Mouse (Mus musculus) gastrocnemius, postnatal 14 days (tissue): ENCODE data around the gene Samd4b. TPM values are rescaled to one million over a fixed set of nuclear protein-coding genes. Genes with fewer than 3 reads are reported as not detected.

ENCODE experiments used
- DNase-seq: peaks from one replicate; pipeline ENCODE4 v3.0.0; 2021; ENCODE audit warnings: mixed read lengths
- intact Hi-C: fragments of 180-260 bp; cut with DNase I; formaldehyde crosslinking; loops from one replicate; pipeline ENCODE4 v1.15.1; 2025; ENCODE audit warnings: low total_unique reads
- total RNA-seq, 2 experiments: library from RNA; stranded (reverse); gene quantifications; 2 replicates each; pipeline ENCODE4 v1.2.3; 2021

Samd4b gene
- total RNA-seq, 2 experiments from 2014 or later = 15.7 to 18.5 TPM

- intact Hi-C loops = no loop called here
These were observed 221.8 kb downstream of the Samd4b start for GRCm38 (mm10) chr7:28376011-28376771.

GRCm38 (mm10) chr7:28375176-28375921 is 222.6 kb downstream of the Samd4b start:
- intact Hi-C loops = no loop called here
- peak; percentile 94 for DNase-seq

More at GRCm38 (mm10) chr7:28376011-28376771, 221.8 kb downstream of the Samd4b start:
- DNase-seq = peak; percentile 84

GRCm38 (mm10) chr7:28374647-28375046 is 223.3 kb downstream of the Samd4b start:
- no peak for DNase-seq
- intact Hi-C loops = no loop called here

- intact Hi-C loops = no loop called here
- no peak for DNase-seq
These were observed 224.0 kb downstream of the Samd4b start for GRCm38 (mm10) chr7:28373891-28374495.

DNA sequence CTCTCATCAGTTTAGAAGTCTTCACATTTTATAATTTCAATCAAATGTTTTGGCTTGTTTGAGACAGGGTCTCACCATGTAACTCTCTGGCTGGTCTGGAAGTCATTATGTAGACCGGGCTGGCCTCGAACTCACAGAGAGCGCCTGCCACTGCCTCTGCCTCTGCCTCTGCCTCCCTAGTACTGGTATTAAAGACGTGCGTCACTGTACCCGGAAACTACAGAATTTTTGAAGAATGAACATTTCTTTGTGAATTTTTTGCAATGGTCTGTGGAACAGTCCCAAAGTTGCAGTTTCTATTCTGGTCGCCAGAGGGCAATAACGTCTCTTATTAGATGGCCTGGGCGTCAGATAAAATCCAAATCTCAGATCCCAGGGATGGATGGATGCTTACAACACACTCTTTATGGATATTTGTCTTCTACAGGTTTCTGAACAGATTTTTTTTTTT is 224.8 kb downstream of the Samd4b start:
- intact Hi-C loops = no loop called here
- DNase-seq = peak; percentile 66

DNA sequence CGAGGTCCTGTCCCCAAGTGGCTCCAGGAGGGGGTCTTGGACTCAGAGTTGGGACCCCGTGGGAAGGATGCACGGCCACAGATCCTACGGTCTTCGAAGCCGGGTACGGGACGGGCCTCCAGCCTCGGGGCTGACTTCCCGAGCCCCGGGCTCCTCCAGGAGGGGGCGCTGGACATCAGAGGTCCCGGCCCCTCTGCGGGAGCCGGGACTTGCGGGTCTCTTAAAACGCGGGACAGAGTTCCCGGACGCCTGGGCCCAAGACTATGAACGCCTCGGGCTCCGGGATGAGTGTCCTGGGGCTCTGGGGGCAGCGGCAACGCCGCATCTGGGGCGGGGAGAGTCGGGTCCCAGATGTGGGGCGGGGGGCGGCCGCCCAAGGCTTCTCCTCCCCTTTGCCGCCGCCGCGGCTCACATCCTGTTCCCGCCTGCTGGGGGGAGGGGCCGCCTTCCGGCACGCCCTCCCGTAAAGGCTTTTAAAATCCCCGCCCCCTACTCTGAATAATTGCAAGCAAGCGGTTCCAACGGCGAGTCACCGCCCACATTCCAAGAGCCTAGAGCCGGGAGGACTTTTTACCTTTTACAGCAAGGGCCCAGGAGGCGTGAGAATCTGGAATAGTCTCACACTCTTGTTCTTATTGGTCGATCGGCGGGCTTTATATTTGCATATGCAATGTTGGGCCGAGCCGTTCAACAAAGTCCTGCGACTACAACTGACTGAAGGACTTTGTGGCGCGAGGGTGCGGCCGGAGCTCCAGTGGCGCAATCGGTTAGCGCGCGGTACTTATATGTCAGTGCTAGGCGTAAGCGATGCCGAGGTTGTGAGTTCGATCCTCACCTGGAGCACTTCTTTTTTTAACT is 225.5 kb downstream of the Samd4b start, which contains the start of gene Plekhg2:
Gene Plekhg2, minus strand, starts transcription at position 349 of the 858 bp plus-strand sequence.
- DNase-seq = peak; percentile 95
- intact Hi-C loops = no loop called here

DNA sequence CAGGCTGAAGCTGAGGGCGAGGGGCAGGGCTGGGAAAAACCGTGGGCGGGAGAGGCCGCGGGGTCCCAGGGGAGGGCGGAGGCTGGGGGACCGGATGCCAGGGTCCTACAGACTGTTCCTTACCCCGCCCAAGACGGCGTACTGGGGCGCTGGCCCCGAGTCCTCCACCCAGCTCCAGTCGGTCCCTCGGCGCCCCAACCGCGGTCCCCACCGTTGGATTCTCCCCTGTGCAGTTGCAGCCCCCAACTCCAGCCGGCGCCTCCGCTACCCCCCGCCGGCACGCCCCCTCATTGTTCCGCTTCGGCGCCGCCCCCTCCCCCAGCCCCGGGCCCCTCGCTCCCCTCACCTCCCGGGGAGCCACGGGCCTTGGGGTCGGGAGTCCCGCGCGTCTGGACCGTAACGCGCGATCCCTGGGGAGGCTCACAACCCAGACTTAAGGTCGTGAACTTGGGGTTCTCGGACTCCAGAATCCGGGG is 226.4 kb downstream of the Samd4b start:
- DNase-seq = peak; percentile 80
- intact Hi-C loops = no loop called here

DNA sequence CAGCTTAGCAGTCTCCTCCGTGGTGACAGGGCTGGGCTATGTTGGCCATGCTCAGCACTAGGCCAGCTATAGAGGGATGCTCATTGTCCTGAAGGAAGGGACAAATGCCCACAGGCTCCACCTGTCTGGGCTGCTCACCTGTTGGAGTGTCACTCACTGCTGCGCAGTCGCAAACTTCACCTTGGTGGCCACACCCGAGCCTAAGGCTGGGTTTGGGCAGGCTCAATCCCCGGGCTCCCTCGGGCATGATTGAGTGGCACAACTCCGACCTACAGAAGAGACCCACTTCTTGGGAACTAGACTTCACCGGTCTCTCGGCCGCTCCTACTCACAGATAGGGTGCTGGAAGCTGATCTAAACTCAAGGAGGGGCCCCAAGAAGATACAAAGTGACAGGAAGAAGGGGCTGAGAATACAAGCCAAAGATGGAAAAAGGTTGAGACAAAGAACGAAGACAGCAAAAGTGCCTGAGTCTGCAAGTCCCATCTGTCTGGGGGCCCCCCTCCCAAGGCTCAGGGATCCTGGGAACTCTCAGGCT is 226.9 kb downstream of the Samd4b start:
- intact Hi-C loops = no loop called here

DNA sequence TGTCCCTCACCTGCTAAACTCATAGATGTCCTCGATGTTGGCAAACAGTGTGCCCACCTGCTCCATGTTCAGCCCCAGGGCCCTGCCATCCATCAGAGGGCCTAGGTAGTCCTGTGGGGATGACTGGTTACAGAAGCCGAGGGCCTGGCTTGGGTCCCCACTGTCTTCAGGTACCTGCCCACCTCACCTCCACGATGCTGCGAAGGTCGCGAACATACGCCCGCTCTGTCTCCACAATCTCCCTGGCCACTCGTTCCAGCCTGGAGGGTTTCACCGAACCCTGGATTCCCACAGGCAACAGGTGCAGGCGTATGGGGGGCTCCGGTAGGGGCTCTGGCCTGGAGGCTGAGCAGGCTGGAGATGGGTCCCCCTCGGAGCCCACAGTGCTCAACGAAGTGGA is 227.9 kb downstream of the Samd4b start:
- intact Hi-C loops = no loop called here
- no peak for DNase-seq

More for the DNA sequence above, 226.9 kb downstream of the Samd4b start:
- no peak for DNase-seq

GRCm38 (mm10) chr7:28368276-28368920 is 229.5 kb downstream of the Samd4b start:
- no peak for DNase-seq
- intact Hi-C loops = no loop called here

- DNase-seq = no peak
- intact Hi-C loops = no loop called here
These were observed 230.2 kb downstream of the Samd4b start for GRCm38 (mm10) chr7:28367663-28368275.

- intact Hi-C loops = no loop called here
- DNase-seq = no peak
These were observed 235.4 kb downstream of the Samd4b start for GRCm38 (mm10) chr7:28362441-28363060.

DNA sequence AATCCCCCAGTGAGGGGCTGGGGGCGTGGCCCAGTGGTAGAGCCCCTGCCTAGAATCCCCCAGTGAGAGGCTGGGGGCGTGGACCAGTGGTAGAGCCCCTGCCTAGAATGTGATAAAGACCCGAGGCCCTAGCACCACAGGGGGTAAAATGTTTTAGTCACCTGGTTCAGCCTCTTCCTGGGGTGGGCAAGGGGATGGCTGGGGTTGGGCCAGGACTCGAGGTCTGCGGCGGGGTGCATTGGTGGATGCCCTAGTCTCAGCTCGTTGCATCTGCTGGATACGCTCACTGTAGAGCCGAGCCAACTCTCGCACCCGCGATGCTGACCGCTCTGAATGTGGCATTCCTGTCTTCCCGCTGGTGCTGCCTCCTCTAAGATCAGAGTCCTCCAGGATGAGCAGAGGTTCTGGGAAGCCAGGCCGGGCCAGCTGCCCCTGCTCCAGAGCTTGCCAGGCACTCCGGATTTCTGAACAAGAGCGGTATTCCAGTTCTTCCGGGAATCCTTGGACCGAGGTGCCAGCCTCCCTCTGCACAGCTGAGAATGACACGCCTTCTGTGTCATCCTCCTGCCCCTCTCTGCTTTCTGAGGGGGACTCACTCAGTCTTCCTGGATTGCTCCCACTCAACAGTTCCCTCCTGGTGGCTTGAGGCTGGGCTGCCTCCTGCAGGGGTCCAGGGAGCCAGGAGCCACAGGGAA is 236.2 kb downstream of the Samd4b start:
- intact Hi-C loops = no loop called here
- no peak for DNase-seq

GRCm38 (mm10) chr7:28360291-28360690 is 237.7 kb downstream of the Samd4b start:
- intact Hi-C loops = no loop called here
- DNase-seq = no peak

DNA sequence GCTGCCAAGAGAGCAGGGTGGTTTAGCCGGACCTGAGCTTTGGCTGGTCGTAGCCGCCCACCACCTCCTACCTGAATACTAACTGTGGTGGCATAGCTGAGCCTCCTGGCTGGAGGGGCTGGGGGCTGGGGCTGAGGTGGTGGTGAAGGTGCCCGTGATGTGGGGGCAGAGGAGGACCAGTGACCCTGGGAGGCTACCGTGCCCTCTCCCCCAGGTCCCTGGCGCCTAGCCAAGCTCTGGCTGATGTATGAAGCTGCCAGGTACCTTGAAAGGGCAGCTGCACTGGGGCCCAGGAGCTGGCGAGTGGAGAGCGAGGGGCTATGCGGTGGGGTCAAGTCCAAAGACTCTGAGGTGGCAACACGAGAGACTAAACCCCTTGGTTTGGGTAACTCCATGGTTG is 238.1 kb downstream of the Samd4b start:
- intact Hi-C loops = no loop called here
- no peak for DNase-seq

DNA sequence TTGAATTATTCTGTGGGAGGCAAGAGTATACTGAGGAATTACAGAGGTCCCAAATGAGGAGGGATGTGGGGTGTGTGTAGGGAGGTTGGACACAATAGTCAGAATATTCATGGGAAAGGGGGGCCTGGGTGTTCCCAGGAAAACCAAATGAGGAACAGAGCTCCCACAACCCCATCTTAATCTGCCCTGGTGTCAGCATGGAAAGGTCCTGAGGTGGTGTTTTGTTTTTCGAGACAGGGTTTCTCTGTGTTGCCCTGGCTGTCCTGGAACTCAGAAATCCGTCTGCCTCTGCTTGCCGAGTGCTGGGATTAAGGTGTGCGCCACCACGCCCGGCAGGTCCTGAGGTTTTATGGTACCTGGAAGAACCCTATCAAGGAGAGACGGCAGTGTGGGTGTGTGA is 239.5 kb downstream of the Samd4b start:
- intact Hi-C loops = no loop called here
- no peak for DNase-seq

- DNase-seq = no peak
These were observed 240.0 kb downstream of the Samd4b start for GRCm38 (mm10) chr7:28357984-28358383.

More at GRCm38 (mm10) chr7:28357984-28358383, 240.0 kb downstream of the Samd4b start:
- intact Hi-C loops = no loop called here
